Mouse (Mus musculus) c-Kit-positive CD71-positive TER-119-negative erythroid progenitor cells, embryonic 14.5 days (primary cell): Measurements from ENCODE around the gene Htra2.

Source experiments
- DNase-seq: peaks from one replicate; pipeline ENCODE4 v3.0.0-alpha.2; 2013; ENCODE audit warnings: low read depth

Htra2 gene

GRCm38 (mm10) chr6:83069488-83070246 is 14.6 kb upstream of the Htra2 start:
- DNase-seq = no peak

- no peak for DNase-seq
Observed at GRCm38 (mm10) chr6:83068706-83069487, 13.8 kb upstream of the Htra2 start.

- no peak for DNase-seq
Observed at GRCm38 (mm10) chr6:83068221-83068620, 13.1 kb upstream of the Htra2 start.

GRCm38 (mm10) chr6:83066441-83066840 is 11.4 kb upstream of the Htra2 start:
- no peak for DNase-seq

- no peak for DNase-seq
Observed at GRCm38 (mm10) chr6:83065995-83066394, 10.9 kb upstream of the Htra2 start.

GRCm38 (mm10) chr6:83058725-83059124 is 3.7 kb upstream of the Htra2 start:
- no peak for DNase-seq

- no peak for DNase-seq
Observed at GRCm38 (mm10) chr6:83057790-83058189, 2.7 kb upstream of the Htra2 start, which contains the start of gene Dqx1. Gene Dqx1, plus strand, starts transcription at chr6:83057844.

- DNase-seq = peak; percentile 97
Observed at GRCm38 (mm10) chr6:83054074-83054851, 810 bp downstream of the Htra2 start, which contains the start of gene Aup1. Gene Aup1, plus strand, starts transcription at chr6:83054521.

- peak; percentile 45 for DNase-seq
Observed at GRCm38 (mm10) chr6:83053136-83053960, 1.7 kb downstream of the Htra2 start.

- DNase-seq = no peak
Observed at GRCm38 (mm10) chr6:83049367-83049766, 5.7 kb downstream of the Htra2 start.

- no peak for DNase-seq
Observed at GRCm38 (mm10) chr6:83044742-83045141, 10.3 kb downstream of the Htra2 start.

- DNase-seq = no peak
Observed at GRCm38 (mm10) chr6:83043993-83044392, 11.1 kb downstream of the Htra2 start.

- DNase-seq = no peak
Observed at GRCm38 (mm10) chr6:83043561-83043960, 11.5 kb downstream of the Htra2 start.

- no peak for DNase-seq
Observed at GRCm38 (mm10) chr6:83040601-83041000, 14.5 kb downstream of the Htra2 start.

- peak; percentile 74 for DNase-seq
Observed at GRCm38 (mm10) chr6:83038496-83039012, 16.5 kb downstream of the Htra2 start.

- DNase-seq = no peak
Observed at GRCm38 (mm10) chr6:83037188-83037587, 17.9 kb downstream of the Htra2 start.

GRCm38 (mm10) chr6:83034463-83035055 is 20.5 kb downstream of the Htra2 start:
- no peak for DNase-seq

- no peak for DNase-seq
Observed at GRCm38 (mm10) chr6:83033249-83034185, 21.6 kb downstream of the Htra2 start, which contains the start of the genes Dok1 and Loxl3. Gene Dok1, minus strand, starts transcription at chr6:83033471. Gene Loxl3, plus strand, starts transcription at chr6:83034173.

GRCm38 (mm10) chr6:83032769-83033191 is 22.3 kb downstream of the Htra2 start:
- no peak for DNase-seq
